Mouse (Mus musculus) kidney, embryonic 15.5 days (tissue): ENCODE results near the gene Bbs9. TPM values are rescaled to one million over a fixed set of nuclear protein-coding genes. Genes with fewer than 3 reads are reported as not detected.
"Not testable (repeated sequence)": the region's sequence is repeated elsewhere in the genome, so short reads cannot be mapped to it uniquely, and the experiment has no call there.

ENCODE experiments used
- ATAC-seq: fragments of 200-750 bp; cut with Nextera tagmentation; replicated peaks from 2 replicates; pipeline ENCODE4 v1.8.0; 2017; ENCODE audit warnings: moderate TSS enrichment; ENCODE audit not compliant: low FRiP score
- H3K27ac ChIP-seq: fragments of 300-500 bp; sonication (generic); 2 replicates; pipeline ENCODE4 v1.5.1; 2015; ENCODE audit warnings: mild to moderate bottlenecking, inconsistent platforms
- H3K27me3 ChIP-seq: fragments of 300-500 bp; sonication (generic); 2 replicates; pipeline ENCODE4 v1.6.1; 2015; ENCODE audit warnings: inconsistent platforms
- H3K36me3 ChIP-seq: fragments of 300-500 bp; sonication (generic); 2 replicates; pipeline ENCODE4 v1.6.1; 2015; ENCODE audit warnings: inconsistent platforms
- H3K4me1 ChIP-seq: fragments of 300-500 bp; sonication (generic); 2 replicates; pipeline ENCODE4 v1.6.1; 2015; ENCODE audit warnings: inconsistent platforms
- H3K4me2 ChIP-seq: fragments of 300-500 bp; sonication (generic); 2 replicates; pipeline ENCODE4 v1.6.1; 2015; ENCODE audit warnings: moderate library complexity, mild to moderate bottlenecking, inconsistent platforms
- H3K4me3 ChIP-seq: fragments of 300-500 bp; sonication (generic); replicated peaks from 2 replicates; pipeline ENCODE4 v1.5.1; 2015; ENCODE audit warnings: mild to moderate bottlenecking, inconsistent platforms
- H3K9ac ChIP-seq: fragments of 300-500 bp; sonication (generic); 2 replicates; pipeline ENCODE4 v1.6.1; 2015; ENCODE audit warnings: mild to moderate bottlenecking, inconsistent platforms
- H3K9me3 ChIP-seq: fragments of 300-500 bp; sonication (generic); replicated peaks from 2 replicates; pipeline ENCODE4 v1.6.1; 2016; ENCODE audit warnings: inconsistent platforms
- WGBS: fragments of 180-500 bp; shearing (Covaris S2); methylation state at CpG from one replicate; pipeline ENCODE4 v1.1.7; 2015; ENCODE audit warnings: mixed read lengths; 5-methylcytosine and 5-hydroxymethylcytosine counted together
- polyA plus RNA-seq: library from polyadenylated mRNA; unstranded; fragments of >200 nt; fragmentation: Nextera tagmentation; extraction: Ambion mirVana; gene quantifications from 2 replicates; pipeline ENCODE4 v1.2.1, GENCODE M21; 2015

Gene Bbs9
- polyA plus RNA-seq, 1 experiment from 2014 or later, result 12.3 TPM

GRCm38 (mm10) chr9:22827176-22827770 lies 351.8 kb downstream of the Bbs9 start:
- H3K4me1 ChIP-seq, result peaks cover 19% of the 10 kb centered on the region
- no peaks in the 10 kb centered on the region for H3K27me3 ChIP-seq
- WGBS, result 38% methylated on average over 2 of the region's 2 CpGs
- H3K9me3 ChIP-seq, result no peaks in the 10 kb centered on the region
- H3K4me3 ChIP-seq, result no peak overlapping the region
- no peak overlapping the region for H3K4me2 ChIP-seq
- H3K9ac ChIP-seq, result no peak overlapping the region
- no peak overlapping the region for H3K27ac ChIP-seq
- no peaks in the 10 kb centered on the region for H3K36me3 ChIP-seq
- no peak for ATAC-seq

- no peak overlapping the region for H3K4me3 ChIP-seq
- no peak for ATAC-seq
- H3K9me3 ChIP-seq, result no peaks in the 10 kb centered on the region
- peaks cover 15% of the 10 kb centered on the region for H3K4me1 ChIP-seq
- no peaks in the 10 kb centered on the region for H3K27me3 ChIP-seq
- no peaks in the 10 kb centered on the region for H3K36me3 ChIP-seq
- WGBS, result 78% methylated on average over 21 of the region's 21 CpGs
- H3K27ac ChIP-seq, result no peak overlapping the region
- no peak overlapping the region for H3K9ac ChIP-seq
- no peak overlapping the region for H3K4me2 ChIP-seq
Measured at GRCm38 (mm10) chr9:22829212-22829960, 353.9 kb downstream of the Bbs9 start.

- Histone ChIP-seq H3K27me3 (no peaks in the 10 kb centered on the region), H3K4me1 (peaks cover 23% of the 10 kb centered on the region), H3K9me3 (no peaks in the 10 kb centered on the region), H3K4me2 (no peak overlapping the region), H3K27ac (no peak overlapping the region), H3K9ac (no peak overlapping the region), H3K36me3 (no peaks in the 10 kb centered on the region), H3K4me3 (no peak overlapping the region)
- ATAC-seq, result no peak
- WGBS, result 100% methylated on average over 1 of the region's 1 CpGs
Measured at GRCm38 (mm10) chr9:22834994-22835512, 359.5 kb downstream of the Bbs9 start.

GRCm38 (mm10) chr9:22837000-22837399 lies 361.5 kb downstream of the Bbs9 start:
- no peaks in the 10 kb centered on the region for H3K9me3 ChIP-seq
- no peak overlapping the region for H3K4me3 ChIP-seq
- WGBS, result 58% methylated on average over 6 of the region's 6 CpGs
- ATAC-seq, result no peak
- H3K27me3 ChIP-seq, result no peaks in the 10 kb centered on the region
- H3K4me1 ChIP-seq, result peaks cover 13% of the 10 kb centered on the region
- no peaks in the 10 kb centered on the region for H3K36me3 ChIP-seq
- no peak overlapping the region for H3K4me2 ChIP-seq
- no peak overlapping the region for H3K9ac ChIP-seq
- no peak overlapping the region for H3K27ac ChIP-seq

- Histone ChIP-seq H3K9ac (no peak overlapping the region), H3K9me3 (no peaks in the 10 kb centered on the region), H3K4me1 (peaks cover 13% of the 10 kb centered on the region), H3K27me3 (no peaks in the 10 kb centered on the region), H3K36me3 (no peaks in the 10 kb centered on the region), H3K4me3 (no peak overlapping the region), H3K27ac (no peak overlapping the region), H3K4me2 (no peak overlapping the region)
- no peak for ATAC-seq
- WGBS, result 37% methylated on average over 4 of the region's 4 CpGs
Measured at GRCm38 (mm10) chr9:22837702-22838210, 362.2 kb downstream of the Bbs9 start.

GRCm38 (mm10) chr9:22846048-22846447 lies 370.5 kb downstream of the Bbs9 start:
- Histone ChIP-seq H3K36me3 (no peaks in the 10 kb centered on the region), H3K4me1 (no peaks in the 10 kb centered on the region), H3K9me3 (no peaks in the 10 kb centered on the region), H3K9ac (no peak overlapping the region), H3K4me3 (no peak overlapping the region), H3K27me3 (no peaks in the 10 kb centered on the region), H3K4me2 (no peak overlapping the region), H3K27ac (no peak overlapping the region)
- WGBS, result 92% methylated on average over 2 of the region's 2 CpGs
- ATAC-seq, result no peak

GRCm38 (mm10) chr9:22846783-22847182 lies 371.3 kb downstream of the Bbs9 start:
- Histone ChIP-seq H3K27me3 (no peaks in the 10 kb centered on the region), H3K9ac (no peak overlapping the region), H3K27ac (no peak overlapping the region), H3K36me3 (no peaks in the 10 kb centered on the region), H3K4me3 (no peak overlapping the region), H3K9me3 (no peaks in the 10 kb centered on the region), H3K4me2 (no peak overlapping the region), H3K4me1 (no peaks in the 10 kb centered on the region)
- ATAC-seq, result no peak
- WGBS, result 76% methylated on average over 1 of the region's 1 CpGs

GRCm38 (mm10) chr9:22848800-22849199 lies 373.3 kb downstream of the Bbs9 start:
- no peak for ATAC-seq
- no peak overlapping the region for H3K4me3 ChIP-seq
- no peaks in the 10 kb centered on the region for H3K4me1 ChIP-seq
- 89% methylated on average over 3 of the region's 3 CpGs for WGBS
- H3K36me3 ChIP-seq, result no peaks in the 10 kb centered on the region
- no peak overlapping the region for H3K9ac ChIP-seq
- H3K4me2 ChIP-seq, result no peak overlapping the region
- no peak overlapping the region for H3K27ac ChIP-seq
- H3K9me3 ChIP-seq, result no peaks in the 10 kb centered on the region
- no peaks in the 10 kb centered on the region for H3K27me3 ChIP-seq

GRCm38 (mm10) chr9:22849212-22849611 lies 373.7 kb downstream of the Bbs9 start:
- Histone ChIP-seq H3K36me3 (no peaks in the 10 kb centered on the region), H3K27ac (no peak overlapping the region), H3K9ac (no peak overlapping the region), H3K4me2 (no peak overlapping the region), H3K4me3 (no peak overlapping the region), H3K4me1 (no peaks in the 10 kb centered on the region), H3K9me3 (no peaks in the 10 kb centered on the region), H3K27me3 (no peaks in the 10 kb centered on the region)
- 62% methylated on average over 4 of the region's 4 CpGs for WGBS
- ATAC-seq, result no peak

GRCm38 (mm10) chr9:22869147-22869546 lies 393.6 kb downstream of the Bbs9 start:
- H3K36me3 ChIP-seq, H3K4me2 ChIP-seq, H3K27me3 ChIP-seq, H3K9ac ChIP-seq, H3K4me3 ChIP-seq, ATAC-seq, H3K4me1 ChIP-seq, H3K9me3 ChIP-seq, H3K27ac ChIP-seq: not testable (repeated sequence)
- 73% methylated on average over 6 of the region's 6 CpGs for WGBS

GRCm38 (mm10) chr9:22870661-22871060 lies 395.1 kb downstream of the Bbs9 start:
- no peaks in the 10 kb centered on the region for H3K36me3 ChIP-seq
- no peak overlapping the region for H3K9ac ChIP-seq
- no peaks in the 10 kb centered on the region; the same call in 1 of the 2 replicates for H3K4me1 ChIP-seq
- no peak overlapping the region for H3K4me2 ChIP-seq
- H3K27ac ChIP-seq, result no peak overlapping the region
- no peaks in the 10 kb centered on the region for H3K27me3 ChIP-seq
- H3K4me3 ChIP-seq, result no peak overlapping the region
- no peaks in the 10 kb centered on the region for H3K9me3 ChIP-seq
- no peak for ATAC-seq
- WGBS, result 45% methylated on average over 3 of the region's 3 CpGs

GRCm38 (mm10) chr9:22875231-22875630 lies 399.7 kb downstream of the Bbs9 start:
- ATAC-seq, result no peak
- H3K9me3 ChIP-seq, result no peaks in the 10 kb centered on the region
- no peak overlapping the region for H3K4me2 ChIP-seq
- H3K27ac ChIP-seq, result no peak overlapping the region
- H3K9ac ChIP-seq, result no peak overlapping the region
- 42% methylated on average over 1 of the region's 1 CpGs for WGBS
- H3K27me3 ChIP-seq, result no peaks in the 10 kb centered on the region
- H3K36me3 ChIP-seq, result no peaks in the 10 kb centered on the region
- H3K4me3 ChIP-seq, result no peak overlapping the region
- no peaks in the 10 kb centered on the region for H3K4me1 ChIP-seq
